Mouse (Mus musculus) kidney, adult 2 months (tissue): Measurements from ENCODE around the gene Krt71. TPM values are rescaled to one million over a fixed set of nuclear protein-coding genes. Genes with fewer than 3 reads are reported as not detected.
"Not testable (repeated sequence)": the region's sequence is repeated elsewhere in the genome, so short reads cannot be mapped to it uniquely, and the experiment has no call there.

ENCODE experiments used
- DNase-seq: peaks from one replicate; pipeline ENCODE4 v3.0.0; 2021
- H3K27ac ChIP-seq: fragments of 200-500 bp; 2 replicates; pipeline ENCODE4 v1.5.1; 2012; ENCODE audit warnings: low read depth, low read length, control low read depth, inconsistent platforms; ENCODE audit not compliant: insufficient read depth
- H3K27me3 ChIP-seq: fragments of 200-500 bp; replicated peaks from 2 replicates; pipeline ENCODE4 v1.6.1; 2012; ENCODE audit warnings: mild to moderate bottlenecking, moderate library complexity, low read length, inconsistent platforms; ENCODE audit not compliant: control insufficient read depth, insufficient read depth
- H3K36me3 ChIP-seq: fragments of 200-500 bp; 2 replicates; pipeline ENCODE4 v1.6.1; 2012; ENCODE audit warnings: mild to moderate bottlenecking, moderate library complexity, low read length, inconsistent platforms; ENCODE audit not compliant: control insufficient read depth, insufficient read depth
- H3K4me1 ChIP-seq: fragments of 200-500 bp; 2 replicates; pipeline ENCODE4 v1.6.1; 2011; ENCODE audit warnings: low read length; ENCODE audit not compliant: control insufficient read depth, insufficient read depth
- H3K4me3 ChIP-seq: fragments of 200-500 bp; 2 replicates; pipeline ENCODE4 v1.5.1; 2011; ENCODE audit warnings: mild to moderate bottlenecking, low read depth, low read length, control low read depth; ENCODE audit not compliant: insufficient read depth
- CTCF ChIP-seq: fragments of 200-500 bp; conservative IDR thresholded peaks from 2 replicates; pipeline ENCODE4 v1.5.1; 2011; ENCODE audit warnings: low read depth, mild to moderate bottlenecking, control low read depth, low read length, moderate library complexity, mixed read lengths; ENCODE audit not compliant: insufficient read depth, insufficient read length
- POLR2A ChIP-seq: fragments of 200-500 bp; IDR thresholded peaks from one replicate; pipeline ENCODE4 v1.6.1; 2011; ENCODE audit warnings: low read depth, low read length, control low read depth
- WGBS: fragments of 180-500 bp; shearing (Covaris S2); methylation state at CpG from one replicate; pipeline ENCODE4 v1.1.7; 2018; 5-methylcytosine and 5-hydroxymethylcytosine counted together
- polyA plus RNA-seq: library from polyadenylated mRNA; depleted of rRNA; stranded (reverse); fragments of >200 nt; gene quantifications from 2 replicates; pipeline ENCODE4 v1.2.3, GENCODE M21; 2012

Krt71 gene
- polyA plus RNA-seq, 1 experiment: not detected

- Histone ChIP-seq H3K36me3 (no peaks in the 10 kb centered on the region), H3K27me3 (no peaks in the 10 kb centered on the region), H3K4me1 (no peaks in the 10 kb centered on the region), H3K27ac (no peak overlapping the region), H3K4me3 (no peak overlapping the region)
- TF ChIP-seq POLR2A: no peak
- TF ChIP-seq CTCF: no peak
- WGBS: 73% methylated on average over 4 of the region's 4 CpGs
- no peak for DNase-seq
Measured at GRCm38 (mm10) chr15:101704066-101704465, 38.8 kb downstream of the Krt71 start.

- Histone ChIP-seq H3K4me1 (no peaks in the 10 kb centered on the region), H3K4me3 (no peak overlapping the region), H3K36me3 (no peaks in the 10 kb centered on the region), H3K27me3 (no peaks in the 10 kb centered on the region), H3K27ac (no peak overlapping the region)
- 23% methylated on average over 2 of the region's 2 CpGs for WGBS
- no peak for DNase-seq
- TF ChIP-seq CTCF: no peak
- no peak for TF ChIP-seq POLR2A
Measured at GRCm38 (mm10) chr15:101702380-101702779, 40.5 kb downstream of the Krt71 start.

- Histone ChIP-seq H3K27me3 (no peaks in the 10 kb centered on the region), H3K4me1 (no peaks in the 10 kb centered on the region), H3K36me3 (no peaks in the 10 kb centered on the region), H3K4me3 (no peak overlapping the region), H3K27ac (no peak overlapping the region)
- no peak for TF ChIP-seq CTCF
- TF ChIP-seq POLR2A: no peak
- 80% methylated on average over 8 of the region's 8 CpGs for WGBS
- DNase-seq: no peak
Measured at GRCm38 (mm10) chr15:101699866-101700265, 43.0 kb downstream of the Krt71 start.

GRCm38 (mm10) chr15:101699192-101699591, 43.7 kb downstream of the Krt71 start:
- WGBS: 53% methylated on average over 3 of the region's 3 CpGs

GRCm38 (mm10) chr15:101697326-101698188, 45.4 kb downstream of the Krt71 start:
- TF ChIP-seq POLR2A (no peak), CTCF (no peak)
- no peak overlapping the region for H3K27ac ChIP-seq
- 55% methylated on average over 8 of the region's 8 CpGs for WGBS
- H3K4me3 ChIP-seq: no peak overlapping the region
- H3K36me3 ChIP-seq: no peaks in the 10 kb centered on the region
- no peak for DNase-seq
- H3K27me3 ChIP-seq: no peaks in the 10 kb centered on the region
- H3K4me1 ChIP-seq: no peaks in the 10 kb centered on the region

More at GRCm38 (mm10) chr15:101699192-101699591, 43.7 kb downstream of the Krt71 start:
- Histone ChIP-seq H3K27ac (no peak overlapping the region), H3K4me1 (no peaks in the 10 kb centered on the region), H3K4me3 (no peak overlapping the region), H3K27me3 (no peaks in the 10 kb centered on the region), H3K36me3 (no peaks in the 10 kb centered on the region)
- TF ChIP-seq POLR2A (no peak), CTCF (no peak)
- no peak for DNase-seq

- no peak for DNase-seq
- no peak within 1 kb of the TSS for H3K4me3 ChIP-seq
- no peaks in the 10 kb centered on the region for H3K36me3 ChIP-seq
- H3K27me3 ChIP-seq: no peaks in the 10 kb centered on the region
- H3K27ac ChIP-seq: no peak within 1 kb of the TSS
- TF ChIP-seq POLR2A: no peak
- TF ChIP-seq CTCF: no peak
- H3K4me1 ChIP-seq: no peaks in the 10 kb centered on the region
- 85% methylated on average over 5 of the region's 5 CpGs for WGBS
Measured at GRCm38 (mm10) chr15:101694207-101694606, 48.7 kb downstream of the Krt71 start, which contains the start of gene Krt6a. Krt6a (minus strand) TSS chr15:101694307.

GRCm38 (mm10) chr15:101690460-101690859, 52.4 kb downstream of the Krt71 start:
- H3K27ac ChIP-seq, H3K27me3 ChIP-seq, DNase-seq, H3K4me3 ChIP-seq, H3K36me3 ChIP-seq, H3K4me1 ChIP-seq: not testable (repeated sequence)
- WGBS: 45% methylated on average over 5 of the region's 5 CpGs
